Mouse (Mus musculus) stomach, embryonic 15.5 days (tissue): ENCODE data around the gene Zbtb43. TPM values are rescaled to one million over a fixed set of nuclear protein-coding genes. Genes with fewer than 3 reads are reported as not detected.

ENCODE experiments used
- ATAC-seq: fragments of 200-750 bp; cut with Nextera tagmentation; 2 replicates; pipeline ENCODE4 v1.8.0; 2017; ENCODE audit warnings: low read depth, moderate number of reproducible peaks, moderate TSS enrichment; ENCODE audit not compliant: insufficient read depth, low FRiP score
- H3K27ac ChIP-seq: fragments of 300-500 bp; sonication (generic); 2 replicates; pipeline ENCODE4 v1.5.1; 2015; ENCODE audit warnings: mild to moderate bottlenecking, inconsistent platforms
- H3K27me3 ChIP-seq: fragments of 300-500 bp; sonication (generic); replicated peaks from 2 replicates; pipeline ENCODE4 v1.6.1; 2015; ENCODE audit warnings: inconsistent platforms
- H3K36me3 ChIP-seq: fragments of 300-500 bp; sonication (generic); 2 replicates; pipeline ENCODE4 v1.6.1; 2015; ENCODE audit warnings: inconsistent platforms
- H3K4me1 ChIP-seq: fragments of 300-500 bp; sonication (generic); 2 replicates; pipeline ENCODE4 v1.6.1; 2015; ENCODE audit warnings: inconsistent platforms
- H3K4me2 ChIP-seq: fragments of 300-500 bp; sonication (generic); 2 replicates; pipeline ENCODE4 v1.6.1; 2015; ENCODE audit warnings: mild to moderate bottlenecking, inconsistent platforms
- H3K4me3 ChIP-seq: fragments of 300-500 bp; sonication (generic); replicated peaks from 2 replicates; pipeline ENCODE4 v1.5.1; 2015; ENCODE audit warnings: inconsistent platforms
- H3K9ac ChIP-seq: fragments of 300-500 bp; sonication (generic); 2 replicates; pipeline ENCODE4 v1.6.1; 2015; ENCODE audit warnings: inconsistent platforms
- H3K9me3 ChIP-seq: fragments of 300-500 bp; sonication (generic); 2 replicates; pipeline ENCODE4 v1.6.1; 2016; ENCODE audit warnings: inconsistent platforms
- WGBS: fragments of 180-500 bp; shearing (Covaris S2); methylation state at CpG from one replicate; pipeline ENCODE4 v1.1.7; 2015; 5-methylcytosine and 5-hydroxymethylcytosine counted together
- polyA plus RNA-seq: library from polyadenylated mRNA; unstranded; fragments of >200 nt; fragmentation: Nextera tagmentation; extraction: Ambion mirVana; gene quantifications from 2 replicates; pipeline ENCODE4 v1.2.1, GENCODE M21; 2015

Zbtb43 gene
- polyA plus RNA-seq, 1 experiment from 2014 or later: 16.7 TPM

DNA sequence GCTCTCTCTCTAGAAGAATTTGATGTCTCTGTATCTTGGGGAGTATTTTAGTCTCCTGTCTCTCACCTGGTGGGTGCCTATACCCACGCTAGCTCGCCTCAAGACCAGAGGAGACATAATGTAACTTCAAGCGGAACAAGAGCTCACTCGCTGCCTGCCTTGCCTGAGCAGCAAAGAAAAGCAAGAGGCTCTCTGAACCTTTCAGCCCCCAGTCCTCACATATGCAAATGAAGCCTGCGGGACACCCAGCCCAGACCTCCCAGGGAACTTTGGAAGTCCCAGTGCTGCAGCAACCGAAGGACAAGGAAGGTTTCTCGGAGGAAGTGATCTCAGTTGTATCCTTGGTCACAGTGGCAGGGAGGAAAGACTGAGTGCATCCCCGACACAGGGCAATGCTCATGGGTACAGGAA is 28.9 kb downstream of the Zbtb43 start:
- no peak for ATAC-seq
- H3K4me2 ChIP-seq: no peak overlapping the region
- H3K36me3 ChIP-seq: no peaks in the 10 kb centered on the region

GRCm38 (mm10) chr2:33438377-33438776 is 30.0 kb downstream of the Zbtb43 start:
- Histone ChIP-seq H3K9ac (no peak overlapping the region), H3K27me3 (no peaks in the 10 kb centered on the region), H3K4me2 (no peak overlapping the region), H3K27ac (no peak overlapping the region), H3K4me1 (peaks cover 17% of the 10 kb centered on the region; the same call in 1 of the 2 replicates), H3K36me3 (no peaks in the 10 kb centered on the region), H3K9me3 (no peaks in the 10 kb centered on the region), H3K4me3 (no peak overlapping the region)
- WGBS: 59% methylated on average over 2 of the region's 2 CpGs
- no peak for ATAC-seq

More for the DNA sequence above, 28.9 kb downstream of the Zbtb43 start:
- WGBS: 34% methylated on average over 8 of the region's 8 CpGs
- no peak overlapping the region for H3K4me3 ChIP-seq
- H3K9ac ChIP-seq: no peak overlapping the region
- no peaks in the 10 kb centered on the region for H3K27me3 ChIP-seq
- no peaks in the 10 kb centered on the region for H3K9me3 ChIP-seq
- peaks cover 18% of the 10 kb centered on the region; the same call in 1 of the 2 replicates for H3K4me1 ChIP-seq
- no peak overlapping the region for H3K27ac ChIP-seq

GRCm38 (mm10) chr2:33437184-33437583 is 31.2 kb downstream of the Zbtb43 start:
- H3K27ac ChIP-seq: no peak overlapping the region
- 63% methylated on average over 11 of the region's 11 CpGs for WGBS

DNA sequence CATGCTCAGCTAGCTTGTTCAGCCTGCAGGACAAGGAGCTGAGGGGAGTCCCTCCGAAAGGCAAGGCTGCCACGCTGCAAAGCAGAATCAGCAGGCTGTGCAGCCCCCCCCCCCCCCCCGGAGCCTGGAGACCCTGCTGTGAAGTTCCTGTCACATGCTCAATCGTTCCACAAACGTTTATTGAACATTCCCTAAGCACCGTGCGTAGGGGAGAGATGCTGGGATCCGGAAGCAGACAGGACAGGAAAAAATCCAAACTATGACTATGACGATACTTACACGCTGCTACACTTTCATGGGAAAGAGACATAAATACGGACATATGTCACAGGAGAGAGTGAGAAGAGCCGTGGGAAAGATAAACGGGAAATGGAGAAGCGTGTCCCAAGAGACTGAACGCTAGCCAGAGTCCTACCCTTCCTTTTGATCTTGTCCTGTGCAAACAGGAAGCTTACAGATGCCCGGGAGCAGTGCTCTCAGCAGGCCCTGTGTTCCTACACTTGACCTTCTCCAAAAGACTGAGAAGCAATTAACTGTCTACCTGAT is 32.3 kb downstream of the Zbtb43 start:
- Histone ChIP-seq H3K9me3 (no peaks in the 10 kb centered on the region), H3K36me3 (no peaks in the 10 kb centered on the region), H3K9ac (no peak overlapping the region), H3K4me1 (peaks cover 17% of the 10 kb centered on the region; the same call in 1 of the 2 replicates), H3K4me2 (peak overlapping the region; percentile 46), H3K27ac (peak overlapping the region; percentile 65; the same call in 1 of the 2 replicates), H3K27me3 (no peaks in the 10 kb centered on the region), H3K4me3 (peak overlapping the region; percentile 11; the same call in 1 of the 2 replicates)
- ATAC-seq: no peak
- WGBS: 7% methylated on average over 16 of the region's 16 CpGs

More at GRCm38 (mm10) chr2:33437184-33437583, 31.2 kb downstream of the Zbtb43 start:
- H3K9ac ChIP-seq: no peak overlapping the region
- no peak overlapping the region for H3K4me2 ChIP-seq
- H3K27me3 ChIP-seq: no peaks in the 10 kb centered on the region
- H3K4me1 ChIP-seq: peaks cover 17% of the 10 kb centered on the region; the same call in 1 of the 2 replicates
- ATAC-seq: no peak
- no peak overlapping the region for H3K4me3 ChIP-seq
- no peaks in the 10 kb centered on the region for H3K9me3 ChIP-seq
- H3K36me3 ChIP-seq: no peaks in the 10 kb centered on the region

GRCm38 (mm10) chr2:33435036-33435650 is 33.2 kb downstream of the Zbtb43 start:
- H3K4me3 ChIP-seq: no peak overlapping the region
- 51% methylated on average over 8 of the region's 8 CpGs for whole genome bisulfite sequencing
- H3K9me3 ChIP-seq: no peaks in the 10 kb centered on the region
- no peak for ATAC-seq
- H3K27ac ChIP-seq: peak overlapping the region; percentile 65; the same call in 1 of the 2 replicates
- H3K27me3 ChIP-seq: no peaks in the 10 kb centered on the region
- H3K36me3 ChIP-seq: no peaks in the 10 kb centered on the region
- no peak overlapping the region for H3K9ac ChIP-seq
- H3K4me1 ChIP-seq: peaks cover 17% of the 10 kb centered on the region; the same call in 1 of the 2 replicates
- peak overlapping the region; percentile 46 for H3K4me2 ChIP-seq

DNA sequence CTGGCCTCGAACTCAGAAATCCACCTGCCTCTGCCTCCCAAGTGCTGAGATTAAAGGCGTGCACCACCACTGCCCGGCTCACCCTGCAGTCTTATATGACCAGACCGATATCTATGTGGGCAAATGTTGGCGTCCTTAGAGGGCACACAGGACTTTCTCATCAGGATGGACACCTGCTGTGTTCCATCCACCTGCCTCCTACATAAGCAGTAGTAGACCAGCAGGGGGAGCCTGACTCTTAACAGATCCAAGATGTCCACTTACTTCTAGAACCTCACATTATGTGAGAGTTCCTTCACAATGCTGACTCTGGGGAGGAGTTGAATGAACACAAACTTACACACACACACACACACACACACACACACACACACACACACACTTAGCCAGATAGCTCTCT is 35.5 kb downstream of the Zbtb43 start:
- Histone ChIP-seq H3K27me3 (no peaks in the 10 kb centered on the region), H3K4me2 (no peak overlapping the region), H3K9me3 (no peaks in the 10 kb centered on the region), H3K4me1 (peaks cover 27% of the 10 kb centered on the region; the same call in 1 of the 2 replicates), H3K36me3 (no peaks in the 10 kb centered on the region), H3K9ac (no peak overlapping the region), H3K27ac (no peak overlapping the region), H3K4me3 (no peak overlapping the region)
- no peak for ATAC-seq
- 56% methylated on average over 5 of the region's 5 CpGs for whole genome bisulfite sequencing

GRCm38 (mm10) chr2:33430771-33431699 is 37.3 kb downstream of the Zbtb43 start, which contains the start of gene Zbtb34:
Gene Zbtb34, minus strand, starts transcription at chr2:33431324.
- ATAC-seq: peak; percentile 60
- no peaks in the 10 kb centered on the region for H3K9me3 ChIP-seq

DNA sequence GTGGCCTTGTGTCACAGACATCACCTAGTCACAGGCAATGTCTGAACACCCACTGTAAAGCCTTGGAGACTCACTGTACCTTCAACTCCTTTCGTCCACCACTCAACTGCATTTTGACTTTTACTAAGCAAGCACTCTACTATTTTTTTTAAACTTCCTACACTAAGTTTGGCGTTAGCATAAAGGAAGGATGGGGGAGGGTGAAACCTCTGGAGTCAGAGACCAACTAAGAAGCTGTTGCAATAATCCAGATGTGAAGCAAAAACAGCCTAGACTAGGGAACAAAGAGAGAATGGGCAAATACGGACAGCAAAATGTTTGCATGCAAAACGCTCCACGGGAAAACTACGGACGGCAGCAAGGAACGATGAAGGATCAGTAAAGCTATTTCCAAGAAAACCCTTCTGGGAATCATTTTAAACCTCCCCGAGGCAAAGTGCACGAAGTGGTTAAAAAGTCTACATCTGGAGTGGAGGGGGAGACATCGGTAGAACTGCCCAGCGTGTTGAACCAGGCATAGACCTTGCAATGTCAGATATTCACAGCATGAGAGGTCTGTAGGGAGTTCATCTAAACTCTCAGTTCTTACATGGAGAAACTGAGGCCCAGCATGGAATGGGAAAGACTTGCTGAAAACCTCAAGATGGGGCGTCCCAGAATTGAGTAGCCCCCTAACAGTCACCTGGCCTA is 38.1 kb downstream of the Zbtb43 start:
- Histone ChIP-seq H3K4me2 (peak overlapping the region; percentile 86), H3K9ac (peak overlapping the region; percentile 96), H3K4me1 (peaks cover 17% of the 10 kb centered on the region; the same call in 1 of the 2 replicates), H3K27ac (peak overlapping the region; percentile 88), H3K36me3 (0 out of 2 replicates have a peak, but pooled peaks cover 4% of the 10 kb centered on the region), H3K9me3 (no peaks in the 10 kb centered on the region), H3K27me3 (no peaks in the 10 kb centered on the region), H3K4me3 (peak overlapping the region; percentile 98)
- 3% methylated on average over 13 of the region's 13 CpGs for WGBS
- ATAC-seq: 0 out of 2 replicates have a peak, but pooled peaks have one; percentile 5

More at GRCm38 (mm10) chr2:33430771-33431699, 37.3 kb downstream of the Zbtb43 start, which contains the start of gene Zbtb34:
- Histone ChIP-seq H3K36me3 (0 out of 2 replicates have a peak, but pooled peaks cover 4% of the 10 kb centered on the region), H3K4me1 (peaks cover 23% of the 10 kb centered on the region; the same call in 1 of the 2 replicates), H3K27me3 (no peaks in the 10 kb centered on the region), H3K4me3 (peak within 1 kb of the TSS; percentile 98), H3K27ac (peak within 1 kb of the TSS; percentile 88), H3K9ac (peak within 1 kb of the TSS; percentile 96), H3K4me2 (peak within 1 kb of the TSS; percentile 86)
- under 1% methylated on average over 65 of the region's 102 CpGs for WGBS

- no peak for ATAC-seq
- Histone ChIP-seq H3K4me1 (peaks cover 15% of the 10 kb centered on the region; the same call in 1 of the 2 replicates), H3K27ac (peak overlapping the region; percentile 88), H3K9ac (no peak overlapping the region), H3K36me3 (0 out of 2 replicates have a peak, but pooled peaks cover 4% of the 10 kb centered on the region), H3K4me2 (peak overlapping the region; percentile 86), H3K4me3 (peak overlapping the region; percentile 98), H3K27me3 (no peaks in the 10 kb centered on the region), H3K9me3 (no peaks in the 10 kb centered on the region)
- 42% methylated on average over 6 of the region's 6 CpGs for WGBS
These were observed 39.0 kb downstream of the Zbtb43 start for GRCm38 (mm10) chr2:33429339-33429738.

DNA sequence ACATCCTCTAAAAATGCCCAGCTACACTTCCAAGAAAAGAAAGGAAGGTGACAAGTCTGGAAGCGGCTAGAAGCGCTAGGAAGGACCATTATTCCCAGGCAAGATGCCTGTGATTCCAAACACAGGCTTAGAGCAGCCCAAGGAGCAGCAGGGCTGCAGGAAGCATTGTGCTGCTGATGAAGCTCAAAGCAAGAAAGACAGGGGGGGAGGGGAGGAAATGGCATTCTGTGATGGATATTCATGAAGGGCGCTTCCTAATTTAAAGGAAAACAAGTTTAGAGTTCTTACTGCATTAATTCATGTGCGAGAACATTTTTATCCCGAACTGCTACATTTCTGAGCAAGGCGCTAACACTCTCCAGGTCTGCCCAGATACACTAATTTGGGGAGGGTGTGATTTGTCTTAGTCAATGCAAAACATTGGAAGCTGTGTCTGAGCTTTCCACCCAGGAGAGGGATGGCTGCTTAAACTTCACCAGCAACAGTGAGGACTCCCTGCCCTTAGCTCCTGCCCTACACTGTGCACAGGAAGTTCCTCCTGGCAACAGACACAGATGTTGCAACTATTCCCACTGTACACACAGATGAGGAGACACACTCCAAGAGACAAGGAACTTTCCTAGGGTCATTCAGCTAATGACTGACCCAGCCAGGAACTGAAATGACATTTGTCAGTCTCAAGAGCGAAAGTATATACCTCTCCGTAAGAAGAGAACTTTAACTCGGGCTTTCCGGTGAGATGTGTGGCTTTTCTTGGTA is 41.5 kb downstream of the Zbtb43 start:
- no peak overlapping the region for H3K27ac ChIP-seq
- no peak for ATAC-seq
- peaks cover 8% of the 10 kb centered on the region for H3K36me3 ChIP-seq
- H3K9me3 ChIP-seq: no peaks in the 10 kb centered on the region
- H3K4me2 ChIP-seq: no peak overlapping the region
- H3K4me3 ChIP-seq: no peak overlapping the region
- no peak overlapping the region for H3K9ac ChIP-seq
- H3K4me1 ChIP-seq: peaks cover 15% of the 10 kb centered on the region; the same call in 1 of the 2 replicates
- WGBS: 78% methylated on average over 10 of the region's 10 CpGs
- no peaks in the 10 kb centered on the region for H3K27me3 ChIP-seq
